Mouse (Mus musculus) cerebellum, postnatal 14 days (tissue): ENCODE measurements around the gene Galnt12.
"Not testable (repeated sequence)": the region's sequence is repeated elsewhere in the genome, so short reads cannot be mapped to it uniquely, and the experiment has no call there.

Source experiments
- DNase-seq, 2 experiments: peaks; one replicate each; pipeline ENCODE4 v3.0.0; 2021; ENCODE audit warnings: mixed read lengths in 2 of 2

Galnt12 gene

DNA sequence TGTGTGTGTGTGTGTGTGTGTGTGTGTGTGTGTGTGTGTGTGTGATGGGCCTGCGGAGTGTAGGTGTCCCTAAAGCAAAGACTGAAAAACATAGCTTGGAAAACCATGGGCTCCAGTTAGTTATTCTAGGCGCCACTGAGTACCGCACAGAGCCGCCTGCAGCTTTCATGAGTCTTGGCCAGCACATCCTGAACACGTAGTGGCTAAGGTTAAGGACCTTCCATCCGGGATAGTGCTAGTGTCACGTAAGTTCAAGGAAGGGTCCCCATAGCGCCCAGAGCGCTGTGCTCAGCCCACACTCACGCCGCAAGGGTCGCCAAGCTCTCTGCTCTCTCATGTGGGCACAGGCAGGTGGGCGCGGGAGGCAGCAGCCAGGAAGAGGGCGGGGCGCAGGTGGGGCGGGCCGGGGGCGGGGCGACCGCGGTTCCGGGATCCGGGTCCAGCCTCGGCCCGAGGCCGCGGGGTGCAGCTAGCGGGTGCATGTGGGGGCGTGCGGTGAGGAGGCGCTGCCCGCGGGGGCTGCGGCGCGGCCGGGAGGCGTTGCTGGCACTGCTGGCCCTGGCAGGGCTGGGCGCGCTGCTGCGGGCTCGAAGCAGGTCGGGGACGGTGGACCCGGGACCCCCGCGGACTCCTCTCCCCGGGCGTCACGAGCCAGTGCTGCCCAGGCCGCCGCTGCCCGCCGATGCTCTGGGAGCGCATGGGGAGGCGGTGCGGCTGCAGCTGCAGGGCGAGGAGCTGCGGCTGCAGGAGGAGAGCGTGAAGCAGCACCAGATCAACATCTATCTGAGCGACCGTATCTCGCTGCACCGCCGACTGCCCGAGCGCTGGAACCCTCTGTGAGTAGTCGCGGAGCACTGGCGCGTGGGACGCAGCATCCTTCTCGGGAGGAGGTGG, at the start of gene Galnt12:
Gene Galnt12, plus strand, starts transcription at position 417 of the 894 bp plus-strand sequence.
- peak; percentile 21 to 24 for DNase-seq

DNA sequence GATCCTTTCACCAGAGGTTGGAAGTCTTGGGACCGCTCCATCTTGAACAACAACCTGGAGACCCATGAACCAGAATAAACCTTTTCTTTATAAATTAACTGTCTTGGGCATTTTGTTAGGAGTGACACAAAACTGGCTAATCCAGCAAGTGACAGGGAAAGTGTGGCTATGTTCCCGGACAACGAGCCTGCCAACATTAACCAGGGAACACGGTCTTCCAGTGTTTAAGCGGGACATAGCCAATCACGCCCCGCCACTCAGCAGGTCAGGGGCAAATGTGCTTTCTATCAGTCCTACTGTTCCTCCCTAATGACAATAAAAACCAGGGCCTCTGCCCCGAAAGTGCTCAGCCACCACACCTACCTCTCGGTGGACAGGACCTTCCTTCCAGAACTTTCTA, 47.8 kb upstream of the Galnt12 start:
- DNase-seq, result peak in 1 of 2 experiments; percentile 38

DNA sequence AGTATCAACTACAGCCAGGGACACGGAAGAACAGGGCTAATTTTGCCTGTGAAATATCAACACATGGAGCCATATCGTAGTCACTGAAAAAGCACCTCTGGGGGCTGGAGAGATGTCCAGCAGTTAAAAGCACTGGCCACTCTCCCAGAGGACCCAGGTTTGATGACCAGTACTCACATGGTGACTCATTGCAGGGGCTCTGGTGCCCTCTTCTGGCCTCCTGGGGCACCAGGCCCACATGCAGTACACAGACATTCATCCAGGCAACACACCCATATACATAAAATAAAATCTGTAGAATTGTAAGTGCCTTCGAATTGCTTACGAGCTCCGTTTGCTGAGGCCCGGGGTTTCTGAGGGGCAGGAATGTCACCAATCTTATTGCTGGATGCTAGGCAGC, 44.7 kb upstream of the Galnt12 start:
- DNase-seq, result no peak

DNA sequence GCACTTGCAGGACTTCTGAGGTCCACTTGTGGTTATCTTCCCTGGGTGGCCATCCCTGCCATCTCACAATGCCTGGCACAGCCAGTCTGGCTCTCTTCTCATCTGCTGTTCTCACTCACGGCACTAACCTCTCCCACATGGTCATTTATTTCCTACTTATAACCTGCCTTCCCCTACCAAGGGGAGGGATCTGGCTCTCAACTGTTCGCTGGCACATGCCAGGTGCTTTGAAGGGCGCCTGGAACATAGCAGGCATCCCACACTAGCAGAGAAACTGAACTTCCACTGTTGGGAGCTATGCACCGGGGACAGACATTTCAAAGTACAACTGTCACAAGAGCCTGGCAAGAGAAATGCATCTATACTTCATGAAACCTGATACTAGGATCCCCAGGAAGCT, 43.9 kb upstream of the Galnt12 start:
- DNase-seq, result no peak

DNA sequence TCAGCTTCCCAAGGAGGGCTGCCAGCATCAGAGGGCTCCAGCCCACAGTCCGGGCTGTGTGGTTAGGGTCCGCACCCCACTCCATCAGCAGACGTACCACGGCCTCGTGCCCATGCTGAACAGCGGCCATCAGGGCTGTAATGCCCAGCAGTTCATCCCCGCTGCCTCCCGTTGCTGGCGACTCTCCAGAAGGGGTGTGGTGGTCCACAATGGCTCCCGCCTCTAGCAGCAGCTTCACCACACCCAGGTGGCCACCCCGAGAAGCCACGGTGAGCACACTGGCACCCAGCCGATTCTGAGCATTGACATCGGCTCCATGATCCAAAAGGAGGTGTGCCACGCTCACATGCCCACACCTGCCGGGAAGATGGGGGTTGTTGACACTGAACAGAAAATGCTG, 42.5 kb upstream of the Galnt12 start:
- DNase-seq, result peak in 1 of 2 experiments; percentile 53

DNA sequence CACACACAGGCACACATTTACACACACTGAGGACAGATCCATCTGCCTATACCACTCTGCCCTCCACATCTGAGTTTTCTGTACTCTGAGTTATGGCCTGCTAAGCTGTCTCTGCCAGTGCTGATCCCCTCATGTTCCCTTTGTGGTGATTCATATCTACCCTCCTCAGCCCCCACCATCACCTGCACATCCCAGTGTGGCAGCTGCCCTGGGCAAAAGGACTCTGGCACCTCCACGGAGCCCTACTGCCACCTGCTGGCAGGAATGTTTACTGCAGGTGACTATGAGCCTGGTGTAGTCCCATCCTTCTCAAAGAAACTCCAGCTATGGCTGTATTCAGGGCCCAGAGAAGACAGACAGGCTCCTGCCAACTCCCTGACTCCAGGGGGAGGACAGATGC, 41.5 kb upstream of the Galnt12 start:
- peak; percentile 96 to 97 for DNase-seq

DNA sequence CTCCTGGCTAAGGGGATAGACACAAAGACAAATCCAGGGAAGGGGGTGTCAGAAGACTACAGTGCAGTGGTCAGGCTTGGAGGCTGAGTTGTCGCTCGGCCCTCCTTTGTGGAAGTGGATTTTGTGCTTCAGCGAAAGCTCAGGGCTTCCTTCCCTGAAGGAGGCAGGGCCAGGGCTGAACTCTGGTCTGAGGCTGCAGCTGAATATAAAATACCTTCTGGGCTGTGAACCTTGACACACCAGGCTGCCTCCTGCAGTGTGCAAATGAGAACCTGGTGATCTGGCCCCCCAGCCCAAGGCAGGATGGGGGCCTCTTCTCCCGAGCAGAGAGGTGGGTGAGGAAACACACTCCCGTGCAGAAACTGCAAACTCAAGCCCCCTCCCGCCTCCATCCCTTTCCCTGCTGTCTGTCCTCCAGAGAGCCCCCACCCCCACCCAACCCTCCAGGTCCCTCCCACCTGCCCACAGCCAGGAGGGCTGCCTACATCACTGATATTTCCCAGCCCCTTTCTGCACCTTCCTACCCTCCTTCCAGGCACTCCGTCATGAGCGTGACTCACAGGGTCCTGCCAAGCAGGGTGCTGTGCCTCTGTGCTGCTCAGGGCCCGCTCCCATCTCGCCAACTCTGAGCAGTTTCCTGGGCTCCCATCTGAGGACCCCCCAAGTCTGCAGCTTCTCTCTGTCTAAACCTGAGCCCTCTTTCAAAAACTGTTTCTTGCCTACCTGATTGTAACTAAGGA, 40.9 kb upstream of the Galnt12 start:
- no peak for DNase-seq

DNA sequence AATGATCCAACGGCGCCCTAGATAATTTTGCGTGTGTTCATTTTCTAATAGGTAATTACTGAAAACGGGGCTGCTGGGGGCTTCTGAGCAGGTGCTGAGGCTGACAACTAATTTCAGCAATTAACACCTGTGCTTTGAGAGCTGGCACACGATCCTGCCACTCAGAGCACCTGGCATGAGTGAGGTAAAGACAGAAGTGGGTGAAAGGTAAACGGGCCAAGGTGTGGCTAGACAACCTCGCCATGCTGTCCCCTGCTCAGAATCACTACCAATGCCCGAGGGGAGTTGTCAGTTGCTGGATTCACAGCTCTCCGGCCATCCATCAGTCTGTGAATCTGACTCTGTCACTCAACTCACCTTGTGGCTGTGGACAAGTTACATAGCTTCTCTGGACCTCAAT, 39.8 kb upstream of the Galnt12 start:
- DNase-seq, result no peak

DNA sequence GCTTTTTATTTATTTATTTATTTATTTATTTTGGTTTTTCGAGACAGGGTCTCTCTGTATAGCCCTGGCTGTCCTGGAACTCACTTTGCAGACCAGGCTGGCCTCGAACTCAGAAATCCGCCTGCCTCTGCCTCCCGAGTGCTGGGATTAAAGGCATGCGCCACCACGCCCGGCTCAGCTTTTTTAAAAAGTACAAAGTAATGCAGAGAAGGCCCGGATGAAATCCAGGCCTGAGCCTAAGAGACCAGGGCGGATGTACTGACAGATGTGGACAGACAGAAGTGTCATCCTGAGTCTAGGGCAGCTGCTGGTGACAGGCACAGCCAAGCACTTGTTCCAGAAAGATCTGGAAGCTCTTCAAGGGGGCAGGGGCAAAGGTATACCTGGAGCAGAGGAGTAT, 36.5 kb upstream of the Galnt12 start:
- DNase-seq, result not testable (repeated sequence)

DNA sequence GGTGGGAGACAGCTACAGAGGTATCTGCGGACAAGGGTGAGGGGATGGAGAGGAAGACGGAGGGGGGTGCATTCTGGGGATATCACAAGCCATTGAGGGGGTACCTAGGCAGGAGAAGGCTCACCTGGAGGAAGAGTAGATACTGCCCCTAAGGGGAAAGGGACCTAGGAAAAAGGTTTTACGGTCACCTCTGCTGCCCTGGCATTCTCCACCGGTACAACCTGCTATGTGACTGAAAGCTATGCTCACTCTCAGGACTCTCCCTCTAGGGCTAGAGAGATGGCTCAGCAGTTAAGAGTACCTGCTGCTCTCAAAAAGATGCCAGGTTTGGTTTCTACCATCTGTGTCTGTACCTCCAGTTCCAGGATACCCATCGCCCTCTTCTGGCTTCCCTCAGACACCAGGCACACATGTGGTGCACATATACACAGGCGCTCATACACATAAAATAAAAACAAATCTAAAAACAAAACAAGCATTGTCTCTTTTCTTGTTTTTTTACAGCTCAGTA, 36.1 kb upstream of the Galnt12 start:
- peak in 1 of 2 experiments; percentile 33 for DNase-seq

DNA sequence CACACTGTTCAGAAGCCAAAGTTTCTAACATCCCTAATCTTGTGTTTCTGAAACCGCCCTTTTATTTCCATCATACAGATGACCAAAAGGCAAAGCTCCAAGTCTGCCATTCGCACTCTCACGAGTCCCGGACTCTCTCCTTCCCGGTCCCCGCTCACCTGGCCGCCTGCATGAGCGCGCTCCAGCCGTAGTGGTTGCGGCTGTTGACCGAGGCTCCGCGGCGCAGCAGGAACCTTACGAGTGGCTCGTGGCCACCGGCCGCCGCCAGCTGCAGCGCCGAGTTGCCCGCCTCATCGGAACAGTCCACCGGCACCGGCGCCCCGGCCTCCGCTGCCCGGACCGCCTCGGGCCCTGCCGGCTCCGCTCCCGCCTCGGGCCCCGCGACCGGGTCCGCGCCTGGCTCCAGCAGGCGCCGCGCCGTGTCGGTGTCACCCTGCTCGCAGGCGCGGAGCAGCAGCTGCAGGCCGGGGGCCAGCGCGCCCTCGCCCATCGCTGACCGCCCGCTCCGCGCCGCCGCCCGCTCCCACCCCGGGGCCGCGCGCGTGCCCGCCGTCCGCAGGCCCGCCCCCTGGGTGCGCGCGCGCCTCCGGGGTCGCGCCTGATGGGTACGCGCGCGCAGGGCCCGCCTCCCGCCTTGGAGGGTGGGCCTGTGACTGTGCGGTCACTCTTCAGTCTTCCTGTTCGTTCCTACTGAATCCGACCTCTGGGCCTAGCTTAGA, 34.8 kb upstream of the Galnt12 start, which contains the start of gene Anks6:
Gene Anks6, minus strand, starts transcription at position 637 of the 719 bp plus-strand sequence.
- peak; percentile 86 to 89 for DNase-seq

DNA sequence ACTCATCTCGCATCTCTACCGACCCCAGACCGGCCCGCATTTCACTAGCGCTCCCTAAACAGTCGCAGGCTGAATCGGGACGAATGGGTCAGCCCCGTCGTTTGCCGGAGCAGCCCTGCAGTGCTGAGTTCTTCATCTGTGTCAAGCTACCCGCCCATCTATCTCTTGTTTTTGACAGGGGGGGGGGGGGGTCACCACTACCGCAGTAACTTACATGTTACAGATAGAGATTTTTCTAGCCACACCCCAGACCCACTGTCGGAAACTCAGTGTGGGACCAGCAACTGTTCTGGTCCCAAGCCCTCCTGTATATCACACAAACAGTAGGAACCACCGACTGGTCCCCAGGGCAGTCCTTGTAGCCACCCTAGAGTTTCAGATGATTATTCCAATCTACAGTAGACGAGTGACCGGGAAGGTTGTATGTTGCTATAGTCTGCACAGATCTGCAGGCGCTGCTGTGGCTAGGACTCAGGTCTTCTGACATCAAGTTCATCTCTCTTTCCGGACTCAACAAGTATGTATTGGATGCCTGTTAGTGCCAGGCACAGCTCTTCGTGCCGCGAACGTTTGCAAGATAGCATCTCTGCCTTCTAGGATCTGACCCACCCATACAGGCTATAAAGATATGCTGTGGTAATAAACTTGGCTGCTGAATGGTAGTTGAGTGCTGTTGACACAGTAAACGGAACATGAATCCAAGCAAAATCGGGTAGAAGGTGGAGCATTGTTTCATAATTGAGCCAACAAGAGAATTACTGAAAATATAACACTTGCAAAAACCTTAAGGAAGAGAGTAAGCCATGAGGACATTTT, 34.0 kb upstream of the Galnt12 start:
- DNase-seq, result no peak

DNA sequence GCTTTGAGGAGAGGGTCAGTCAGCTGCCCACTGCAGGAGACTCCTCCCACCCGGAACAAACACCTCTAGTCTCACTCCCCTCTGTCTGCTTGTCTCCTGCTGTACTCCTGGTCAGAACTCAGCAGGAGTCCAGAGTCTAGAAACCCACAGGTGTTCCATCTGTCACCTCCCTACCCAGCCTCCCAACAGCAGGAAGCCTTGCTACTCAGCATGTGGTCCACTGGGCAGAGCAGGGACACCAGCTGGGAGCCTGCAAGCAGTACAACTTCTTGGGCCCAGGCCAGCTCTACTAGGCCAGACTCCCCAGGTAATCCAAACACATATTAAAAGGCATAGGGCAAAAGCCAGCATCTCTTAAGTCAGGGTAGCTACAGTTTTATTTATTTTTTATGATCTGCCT, 30.8 kb upstream of the Galnt12 start:
- peak in 1 of 2 experiments; percentile 42 for DNase-seq

DNA sequence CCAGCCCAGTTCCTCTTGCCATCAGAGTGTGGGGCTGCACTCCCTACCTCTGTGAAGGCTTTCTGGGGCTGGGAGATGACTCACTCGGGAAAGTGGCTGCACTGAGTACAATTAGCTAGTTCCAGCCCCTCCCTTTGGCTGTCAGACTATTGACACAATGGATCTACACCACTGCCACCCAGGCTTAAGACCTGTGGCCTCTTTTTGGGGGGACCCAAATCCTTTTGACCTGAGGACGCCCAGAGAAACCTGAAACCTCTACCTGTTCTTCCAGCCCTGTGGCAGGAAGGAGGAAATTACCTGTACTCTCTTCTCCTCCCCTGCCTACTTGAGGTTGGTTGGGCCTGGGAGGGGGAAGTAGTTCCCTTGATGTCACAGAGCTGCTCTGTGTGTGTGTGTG, 16.7 kb upstream of the Galnt12 start:
- no peak for DNase-seq

DNA sequence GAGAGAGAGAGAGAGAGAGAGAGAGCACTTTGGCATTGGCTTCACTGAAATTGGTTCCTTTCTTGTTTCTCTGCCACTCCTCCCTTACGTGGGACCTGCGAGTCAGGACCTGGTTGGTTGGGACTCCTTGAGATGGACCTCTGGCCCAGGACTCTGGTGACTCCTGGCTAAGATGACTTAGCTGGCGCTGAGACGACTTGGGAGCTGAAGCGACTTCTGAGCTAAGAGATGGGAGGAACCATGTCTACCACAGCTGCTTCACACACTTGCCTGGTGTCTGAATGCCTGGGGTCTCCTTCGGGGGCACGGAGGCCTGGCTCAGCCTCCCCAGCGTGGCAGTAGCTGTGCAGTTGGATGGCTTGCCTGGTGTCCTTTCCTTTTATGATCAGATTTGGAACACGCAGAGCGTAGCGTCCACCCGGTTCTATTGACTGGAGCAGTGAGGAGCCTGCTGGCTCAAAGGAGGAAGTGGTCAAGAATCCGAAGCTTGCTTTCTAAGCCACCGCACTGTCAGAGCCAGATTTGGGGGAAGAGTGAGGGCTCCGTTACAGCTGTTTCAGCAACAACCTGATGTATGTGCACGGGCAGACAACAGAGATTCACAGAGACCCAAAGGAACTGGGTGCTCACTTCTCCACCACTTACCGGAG, 11.6 kb upstream of the Galnt12 start:
- no peak for DNase-seq

DNA sequence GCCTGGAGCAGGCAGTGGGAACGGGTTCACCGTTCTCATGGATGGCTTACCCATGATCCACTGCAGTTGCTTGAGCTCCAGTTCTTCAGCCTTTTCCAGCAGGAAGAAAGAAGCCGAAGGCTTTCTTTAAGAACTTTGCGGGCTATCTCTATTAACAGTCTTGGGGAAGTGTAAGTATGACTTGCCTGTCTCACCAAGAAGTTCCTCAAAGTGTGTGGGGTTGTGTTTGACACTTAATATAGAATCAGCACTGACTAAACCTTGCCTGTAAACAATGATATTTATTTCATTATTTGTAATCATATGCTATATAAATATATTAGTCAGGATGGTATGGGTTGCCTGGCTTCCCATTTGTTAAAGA, 11.1 kb upstream of the Galnt12 start:
- no peak for DNase-seq

DNA sequence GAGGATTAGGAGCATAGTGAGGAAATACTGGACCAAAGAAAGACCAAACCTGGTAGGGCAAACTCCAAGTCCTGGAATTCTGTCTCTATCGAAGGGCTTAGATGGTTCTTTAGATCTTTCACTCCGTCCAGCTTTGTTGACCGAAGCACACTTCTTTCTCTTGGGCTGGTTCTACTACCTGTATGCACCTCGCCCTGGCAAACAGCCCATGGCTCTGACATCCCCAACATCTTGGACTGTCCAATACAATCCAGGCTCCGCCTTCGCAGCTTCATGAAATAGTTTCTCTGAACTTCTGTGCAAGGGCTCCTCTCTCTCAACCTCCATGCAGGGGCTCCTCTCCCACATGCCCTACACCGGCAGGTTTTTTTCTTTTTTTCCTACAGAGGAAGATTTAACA, 7.9 kb upstream of the Galnt12 start:
- no peak for DNase-seq

DNA sequence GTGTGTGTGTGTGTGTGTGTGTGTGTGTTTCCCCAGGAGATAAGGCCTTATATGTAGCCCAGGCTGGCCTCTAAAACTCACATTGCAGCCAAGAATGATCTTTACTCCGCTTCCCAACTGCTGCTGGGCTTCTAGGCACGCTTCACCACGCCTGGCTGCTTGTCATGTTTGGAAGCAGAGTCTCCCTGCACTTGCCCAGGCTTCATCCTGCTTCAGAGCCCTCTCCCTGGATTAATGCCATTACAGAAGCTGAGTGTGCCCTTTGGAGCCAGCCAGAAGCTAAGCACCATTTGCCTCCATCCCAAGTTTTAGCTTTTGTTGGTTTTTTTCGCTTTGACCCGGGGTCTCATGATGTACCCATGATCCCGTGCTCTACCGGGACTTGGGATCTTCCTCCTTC, 3.0 kb upstream of the Galnt12 start:
- peak; percentile 45 to 49 for DNase-seq

DNA sequence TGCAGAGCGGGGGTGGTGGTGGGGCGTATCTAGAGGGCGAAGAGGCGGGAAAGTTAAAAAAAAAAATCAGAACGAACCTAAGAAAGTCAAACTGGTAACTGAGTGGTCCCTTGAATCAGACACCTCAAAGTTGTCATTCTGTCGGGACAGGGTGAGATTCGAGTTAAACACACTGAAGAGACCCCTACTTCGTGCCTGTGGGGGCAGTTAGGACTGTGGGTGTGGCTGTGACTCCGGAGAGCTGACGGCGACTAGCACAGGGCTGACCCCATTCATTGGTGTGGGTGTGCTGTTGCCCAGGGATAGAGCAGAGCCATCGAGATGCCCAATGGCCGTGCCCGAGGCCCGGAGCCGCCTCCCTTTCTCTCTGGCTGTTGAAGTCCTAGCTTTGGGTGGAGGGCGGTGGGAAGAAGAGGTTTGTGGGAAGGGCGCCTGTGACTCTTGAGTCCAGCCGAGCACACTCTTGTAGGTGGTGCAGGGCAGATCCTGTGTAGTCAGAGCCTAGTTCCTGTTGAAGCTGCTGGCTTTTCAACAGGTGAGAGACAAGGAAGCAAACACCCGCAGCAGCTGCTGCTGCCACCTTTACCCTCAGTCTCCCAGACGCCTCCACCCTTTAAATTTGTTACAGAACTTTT, 795 bp downstream of the Galnt12 start:
- DNase-seq, result peak in 1 of 2 experiments; percentile 20

DNA sequence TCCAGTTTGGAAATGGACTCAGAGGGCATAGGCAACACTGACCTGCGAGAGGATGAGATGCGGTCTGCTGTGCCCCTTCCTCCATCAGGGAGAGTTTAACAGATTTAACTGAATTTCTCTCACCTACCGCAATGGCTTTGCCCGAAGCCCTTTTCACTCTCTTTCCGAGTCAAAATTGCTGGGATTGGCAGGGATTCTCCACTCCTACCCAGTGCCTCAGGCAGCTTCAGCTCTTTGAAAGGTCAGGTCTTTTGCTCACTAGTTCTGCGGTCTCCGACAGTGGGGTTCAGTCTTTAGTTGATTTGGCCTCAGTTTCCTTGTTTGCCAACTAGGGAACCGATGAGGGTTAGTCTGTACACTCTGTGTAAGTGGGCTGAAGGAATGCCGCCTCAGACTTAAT, 1.5 kb downstream of the Galnt12 start:
- no peak for DNase-seq

DNA sequence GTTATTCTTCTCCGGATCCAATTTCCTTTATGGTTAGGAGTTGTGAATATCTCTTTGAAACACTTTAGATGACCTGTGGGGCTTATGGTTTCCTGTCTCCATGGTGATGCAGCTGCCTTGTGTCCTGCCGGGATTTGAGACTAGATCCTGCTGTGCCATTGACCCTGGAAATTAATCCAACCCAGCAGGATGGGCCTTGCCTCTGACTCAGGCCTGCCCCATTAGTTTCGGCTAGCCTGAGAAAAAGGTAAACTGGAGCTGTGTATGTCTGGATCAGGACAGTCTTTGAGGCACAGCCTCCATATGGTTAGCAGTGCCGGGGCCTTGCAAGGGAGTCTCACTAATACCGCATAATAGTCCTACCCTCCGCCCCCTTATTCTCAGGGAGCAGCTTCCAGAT, 1.9 kb downstream of the Galnt12 start:
- DNase-seq, result no peak
